Mouse (Mus musculus): ENCODE data around the gene Lpar2. TPM values are rescaled to one million over a fixed set of nuclear protein-coding genes. Genes with fewer than 3 reads are reported as not detected.

Lpar2 gene
- polyA plus RNA-seq, 1 experiment from 2014 or later, result 0.73 TPM

GRCm38 (mm10) chr8:69791415-69792068, 30.7 kb upstream of the Lpar2 start:
- Histone ChIP-seq H3K4me1 (replicated peaks; ENCODE audit: control insufficient read depth, insufficient read depth, low read length) (peaks cover 17% of the 10 kb centered on the region), H3K36me3 (ENCODE audit: control insufficient read depth, insufficient read depth) (peaks cover 1% of the 10 kb centered on the region)
- WGBS, result under 1% methylated on average over 48 of the region's 48 CpGs

DNA sequence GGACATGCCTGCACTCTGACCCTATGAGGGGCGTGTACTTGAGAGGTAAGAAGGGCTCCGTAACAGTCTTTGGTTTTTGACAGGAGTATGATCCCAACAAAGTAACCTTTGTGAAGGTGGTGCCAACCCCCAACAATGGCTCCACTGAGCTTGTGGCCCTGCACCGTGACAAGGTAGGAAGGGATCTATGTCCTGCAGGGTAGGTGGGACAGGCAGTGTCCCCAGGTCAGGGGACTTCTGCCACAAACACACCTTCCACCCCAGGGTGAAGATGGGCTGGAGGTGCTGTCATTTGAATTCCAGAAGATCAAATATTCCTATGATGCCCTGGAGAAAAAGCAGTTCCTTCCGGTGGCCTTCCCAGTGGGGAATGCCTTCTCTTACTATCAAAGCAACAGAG, 28.6 kb upstream of the Lpar2 start:
- Histone ChIP-seq H3K27me3 (replicated peaks; ENCODE audit: control insufficient read depth, insufficient read depth, low read length) (no peaks in the 10 kb centered on the region), H3K9me3 (ENCODE audit: control insufficient read depth, low read length) (no peaks in the 10 kb centered on the region), H3K4me1 (replicated peaks; ENCODE audit: control insufficient read depth, insufficient read depth, low read length) (peaks cover 17% of the 10 kb centered on the region), H3K4me3 (replicated peaks; ENCODE audit: low read length) (no peak overlapping the region), H3K9ac (replicated peaks; ENCODE audit: low read depth, low read length) (no peak overlapping the region), H3K4me2 (ENCODE audit: low read length) (no peak overlapping the region), H3K36me3 (ENCODE audit: control insufficient read depth, insufficient read depth) (peaks cover 14% of the 10 kb centered on the region), H3K27ac (ENCODE audit: low read length) (no peak overlapping the region)
- 91% methylated on average over 4 of the region's 4 CpGs for WGBS
- no peak for ATAC-seq

More at GRCm38 (mm10) chr8:69791415-69792068, 30.7 kb upstream of the Lpar2 start:
- peak overlapping the region; percentile 79 for H3K4me3 ChIP-seq (replicated peaks; ENCODE audit: low read length)
- no peaks in the 10 kb centered on the region for H3K27me3 ChIP-seq (replicated peaks; ENCODE audit: control insufficient read depth, insufficient read depth, low read length)
- no peaks in the 10 kb centered on the region for H3K9me3 ChIP-seq (ENCODE audit: control insufficient read depth, low read length)
- peak; percentile 73 for ATAC-seq
- H3K4me2 ChIP-seq (ENCODE audit: low read length), result peak overlapping the region; percentile 82
- peak overlapping the region; percentile 84 for H3K9ac ChIP-seq (replicated peaks; ENCODE audit: low read depth, low read length)
- H3K27ac ChIP-seq (ENCODE audit: low read length), result peak overlapping the region; percentile 52

DNA sequence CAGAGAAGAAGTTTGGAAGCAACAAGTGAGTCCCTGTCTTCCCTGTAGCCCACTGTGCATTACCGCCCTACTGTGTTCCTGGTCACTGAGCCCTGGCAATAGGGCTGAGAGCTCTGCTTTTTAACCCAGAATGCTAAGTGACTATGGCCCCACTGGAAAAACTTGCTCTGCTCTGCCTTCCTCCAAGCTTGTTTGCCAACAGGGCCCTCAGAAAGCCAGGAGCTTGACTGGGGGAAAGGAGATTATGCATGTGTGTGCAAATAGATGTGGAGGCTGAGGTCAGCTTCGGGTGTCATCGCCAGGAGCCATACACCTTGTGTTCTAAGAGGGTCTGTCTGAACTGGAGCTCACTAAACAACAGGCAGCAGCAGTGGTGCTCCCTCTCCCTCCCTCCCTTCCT, 28.1 kb upstream of the Lpar2 start:
- no peak overlapping the region for H3K4me2 ChIP-seq (ENCODE audit: low read length)
- peaks cover 17% of the 10 kb centered on the region for H3K4me1 ChIP-seq (replicated peaks; ENCODE audit: control insufficient read depth, insufficient read depth, low read length)
- H3K27ac ChIP-seq (ENCODE audit: low read length), result no peak overlapping the region
- no peak overlapping the region for H3K4me3 ChIP-seq (replicated peaks; ENCODE audit: low read length)
- no peak overlapping the region for H3K9ac ChIP-seq (replicated peaks; ENCODE audit: low read depth, low read length)
- WGBS, result 93% methylated on average over 3 of the region's 3 CpGs
- no peak for ATAC-seq
- H3K9me3 ChIP-seq (ENCODE audit: control insufficient read depth, low read length), result no peaks in the 10 kb centered on the region
- peaks cover 17% of the 10 kb centered on the region for H3K36me3 ChIP-seq (ENCODE audit: control insufficient read depth, insufficient read depth)
- no peaks in the 10 kb centered on the region for H3K27me3 ChIP-seq (replicated peaks; ENCODE audit: control insufficient read depth, insufficient read depth, low read length)

DNA sequence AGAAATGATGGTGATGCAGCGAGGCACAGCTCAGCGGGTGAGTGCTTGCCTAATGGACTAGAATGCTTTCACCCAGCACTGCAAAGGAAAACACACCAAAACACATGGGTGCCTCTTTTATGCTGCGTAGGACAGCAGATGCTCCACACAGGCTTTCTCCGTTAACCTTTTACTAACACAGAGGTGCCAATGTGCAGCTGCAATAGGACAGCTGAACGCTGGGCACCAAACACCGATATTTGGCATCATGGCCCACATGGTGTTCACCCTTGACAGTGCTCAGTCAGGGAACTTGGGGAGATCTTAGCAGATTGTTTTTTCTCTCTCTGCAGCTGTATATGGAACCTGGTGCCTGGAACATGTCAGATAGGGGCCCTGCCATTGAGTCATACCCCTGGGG, 27.3 kb upstream of the Lpar2 start:
- Histone ChIP-seq H3K27me3 (replicated peaks; ENCODE audit: control insufficient read depth, insufficient read depth, low read length) (no peaks in the 10 kb centered on the region), H3K9ac (replicated peaks; ENCODE audit: low read depth, low read length) (no peak overlapping the region), H3K36me3 (ENCODE audit: control insufficient read depth, insufficient read depth) (peaks cover 25% of the 10 kb centered on the region), H3K9me3 (ENCODE audit: control insufficient read depth, low read length) (no peaks in the 10 kb centered on the region), H3K4me1 (replicated peaks; ENCODE audit: control insufficient read depth, insufficient read depth, low read length) (peaks cover 17% of the 10 kb centered on the region), H3K27ac (ENCODE audit: low read length) (no peak overlapping the region), H3K4me3 (replicated peaks; ENCODE audit: low read length) (no peak overlapping the region), H3K4me2 (ENCODE audit: low read length) (no peak overlapping the region)
- 95% methylated on average over 6 of the region's 6 CpGs for WGBS
- ATAC-seq, result no peak

DNA sequence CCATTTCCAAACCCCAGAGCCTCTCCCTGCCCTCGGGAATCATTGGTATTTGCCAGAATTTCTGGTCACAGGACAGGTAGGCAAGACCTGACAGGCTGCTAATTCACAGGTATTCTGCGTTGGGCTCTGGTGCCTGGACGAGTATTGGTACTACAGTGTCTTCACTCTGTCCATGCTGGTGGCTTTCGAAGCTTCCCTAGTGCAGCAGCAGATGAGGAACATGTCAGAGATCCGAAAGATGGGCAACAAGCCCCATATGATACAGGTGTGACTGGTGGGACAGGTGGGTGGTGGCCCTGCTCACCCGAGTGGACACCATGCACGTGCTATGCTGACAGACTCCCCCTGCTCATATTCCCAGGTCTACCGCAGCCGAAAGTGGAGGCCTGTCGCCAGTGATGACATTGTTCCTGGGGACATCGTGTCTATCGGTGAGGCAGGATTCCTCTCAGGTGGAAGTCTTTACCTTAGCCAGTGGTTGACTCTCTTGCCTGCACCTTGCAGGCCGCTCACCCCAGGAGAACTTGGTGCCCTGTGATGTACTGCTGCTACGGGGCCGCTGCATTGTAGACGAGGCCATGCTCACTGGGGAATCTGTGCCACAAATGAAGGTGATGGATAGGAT, 25.4 kb upstream of the Lpar2 start:
- no peak overlapping the region for H3K4me2 ChIP-seq (ENCODE audit: low read length)
- H3K27ac ChIP-seq (ENCODE audit: low read length), result no peak overlapping the region
- H3K9me3 ChIP-seq (ENCODE audit: control insufficient read depth, low read length), result no peaks in the 10 kb centered on the region
- peaks cover 11% of the 10 kb centered on the region for H3K4me1 ChIP-seq (replicated peaks; ENCODE audit: control insufficient read depth, insufficient read depth, low read length)
- no peak overlapping the region for H3K4me3 ChIP-seq (replicated peaks; ENCODE audit: low read length)
- no peak for ATAC-seq
- 97% methylated on average over 16 of the region's 16 CpGs for WGBS
- H3K9ac ChIP-seq (replicated peaks; ENCODE audit: low read depth, low read length), result no peak overlapping the region
- peaks cover 38% of the 10 kb centered on the region for H3K36me3 ChIP-seq (ENCODE audit: control insufficient read depth, insufficient read depth)
- H3K27me3 ChIP-seq (replicated peaks; ENCODE audit: control insufficient read depth, insufficient read depth, low read length), result no peaks in the 10 kb centered on the region

DNA sequence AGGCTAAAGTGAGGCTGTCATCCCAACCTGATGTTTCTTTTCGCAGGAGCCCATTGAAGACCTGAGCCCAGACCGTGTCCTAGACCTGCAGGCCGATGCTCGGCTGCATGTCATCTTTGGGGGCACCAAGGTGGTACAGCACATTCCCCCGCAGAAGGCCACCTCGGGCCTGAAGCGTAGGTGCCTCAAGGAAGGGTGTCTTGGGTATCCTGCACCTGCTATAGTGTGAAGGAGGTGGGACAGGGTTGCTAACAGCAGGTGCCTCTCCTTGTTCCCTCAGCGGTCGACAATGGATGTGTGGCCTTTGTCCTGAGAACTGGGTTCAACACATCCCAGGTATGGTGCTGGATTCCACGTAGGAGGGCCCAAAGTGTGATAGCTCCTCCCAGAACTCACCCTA, 24.6 kb upstream of the Lpar2 start:
- Histone ChIP-seq H3K9me3 (ENCODE audit: control insufficient read depth, low read length) (no peaks in the 10 kb centered on the region), H3K4me2 (ENCODE audit: low read length) (no peak overlapping the region), H3K36me3 (ENCODE audit: control insufficient read depth, insufficient read depth) (peaks cover 42% of the 10 kb centered on the region), H3K9ac (replicated peaks; ENCODE audit: low read depth, low read length) (no peak overlapping the region), H3K4me3 (replicated peaks; ENCODE audit: low read length) (no peak overlapping the region), H3K4me1 (replicated peaks; ENCODE audit: control insufficient read depth, insufficient read depth, low read length) (peaks cover 3% of the 10 kb centered on the region), H3K27me3 (replicated peaks; ENCODE audit: control insufficient read depth, insufficient read depth, low read length) (no peaks in the 10 kb centered on the region), H3K27ac (ENCODE audit: low read length) (no peak overlapping the region)
- WGBS, result 94% methylated on average over 10 of the region's 10 CpGs
- no peak for ATAC-seq

- Histone ChIP-seq H3K4me2 (ENCODE audit: low read length) (no peak overlapping the region), H3K4me1 (replicated peaks; ENCODE audit: control insufficient read depth, insufficient read depth, low read length) (no peaks in the 10 kb centered on the region), H3K27ac (ENCODE audit: low read length) (no peak overlapping the region), H3K4me3 (replicated peaks; ENCODE audit: low read length) (no peak overlapping the region), H3K27me3 (replicated peaks; ENCODE audit: control insufficient read depth, insufficient read depth, low read length) (no peaks in the 10 kb centered on the region), H3K9me3 (ENCODE audit: control insufficient read depth, low read length) (no peaks in the 10 kb centered on the region), H3K36me3 (ENCODE audit: control insufficient read depth, insufficient read depth) (peaks cover 57% of the 10 kb centered on the region), H3K9ac (replicated peaks; ENCODE audit: low read depth, low read length) (no peak overlapping the region)
- WGBS, result 92% methylated on average over 8 of the region's 8 CpGs
- ATAC-seq, result no peak
Observed at GRCm38 (mm10) chr8:69799261-69799660, 23.0 kb upstream of the Lpar2 start.

DNA sequence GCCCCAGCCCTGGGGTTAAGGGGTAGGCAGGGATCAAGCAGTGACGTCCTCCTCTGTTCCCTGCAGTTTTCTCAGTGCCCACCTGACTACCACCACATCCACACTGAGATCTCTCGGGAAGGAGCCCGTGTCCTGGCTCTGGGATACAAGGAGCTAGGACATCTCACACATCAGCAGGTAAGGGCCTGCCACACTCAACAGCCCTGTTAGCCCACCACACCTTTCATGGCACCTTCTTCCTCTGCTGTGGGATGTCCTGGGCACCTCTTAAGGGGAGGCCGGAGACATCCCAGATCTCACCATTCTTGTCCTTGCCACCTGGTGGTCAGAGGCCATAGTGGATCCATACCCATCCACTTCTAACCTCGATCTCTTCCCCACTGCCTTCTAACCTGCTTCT, 22.3 kb upstream of the Lpar2 start:
- Histone ChIP-seq H3K4me2 (ENCODE audit: low read length) (no peak overlapping the region), H3K9ac (replicated peaks; ENCODE audit: low read depth, low read length) (no peak overlapping the region), H3K27me3 (replicated peaks; ENCODE audit: control insufficient read depth, insufficient read depth, low read length) (no peaks in the 10 kb centered on the region), H3K36me3 (ENCODE audit: control insufficient read depth, insufficient read depth) (peaks cover 58% of the 10 kb centered on the region), H3K27ac (ENCODE audit: low read length) (no peak overlapping the region), H3K4me1 (replicated peaks; ENCODE audit: control insufficient read depth, insufficient read depth, low read length) (no peaks in the 10 kb centered on the region), H3K4me3 (replicated peaks; ENCODE audit: low read length) (no peak overlapping the region), H3K9me3 (ENCODE audit: control insufficient read depth, low read length) (no peaks in the 10 kb centered on the region)
- 89% methylated on average over 5 of the region's 5 CpGs for WGBS
- ATAC-seq, result no peak

DNA sequence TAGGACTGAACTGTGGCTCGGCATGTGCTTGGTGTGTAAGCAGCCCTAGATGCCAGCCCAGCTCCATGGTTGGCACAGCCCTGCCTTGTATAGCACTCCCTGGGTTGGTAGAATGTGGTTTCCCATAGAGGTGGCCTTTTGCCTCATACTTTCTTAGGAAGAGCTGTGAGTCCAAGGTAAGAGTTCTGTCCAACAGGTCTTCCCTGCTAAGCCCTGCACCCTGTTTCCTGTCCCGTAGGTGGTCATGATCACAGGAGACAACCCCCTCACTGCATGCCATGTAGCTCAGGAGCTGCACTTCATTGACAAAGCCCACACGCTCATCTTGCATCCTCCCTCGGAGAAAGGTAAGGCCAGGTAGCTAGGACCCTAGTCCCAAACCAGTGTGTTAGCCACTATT, 20.4 kb upstream of the Lpar2 start:
- Histone ChIP-seq H3K9me3 (ENCODE audit: control insufficient read depth, low read length) (no peaks in the 10 kb centered on the region), H3K4me3 (replicated peaks; ENCODE audit: low read length) (no peak overlapping the region), H3K4me2 (ENCODE audit: low read length) (no peak overlapping the region), H3K4me1 (replicated peaks; ENCODE audit: control insufficient read depth, insufficient read depth, low read length) (no peaks in the 10 kb centered on the region), H3K27me3 (replicated peaks; ENCODE audit: control insufficient read depth, insufficient read depth, low read length) (no peaks in the 10 kb centered on the region), H3K36me3 (ENCODE audit: control insufficient read depth, insufficient read depth) (peaks cover 70% of the 10 kb centered on the region), H3K27ac (ENCODE audit: low read length) (no peak overlapping the region), H3K9ac (replicated peaks; ENCODE audit: low read depth, low read length) (no peak overlapping the region)
- no peak for ATAC-seq
- WGBS, result 93% methylated on average over 4 of the region's 4 CpGs

Data from forebrain, embryonic 16.5 days (tissue).